Mouse (Mus musculus) erythroblast, embryonic 14.5 days (primary cell): ENCODE results near the gene Plk4.

Source experiments
- GATA1 ChIP-seq: IDR thresholded peaks from 2 replicates; pipeline ENCODE4 v1.6.1; 2012; ENCODE audit warnings: low read length, inconsistent platforms, mixed read lengths
- TAL1 ChIP-seq: IDR thresholded peaks from 3 replicates; pipeline ENCODE4 v1.6.1; 2012; ENCODE audit warnings: low read length, inconsistent platforms, mixed read lengths

DNA sequence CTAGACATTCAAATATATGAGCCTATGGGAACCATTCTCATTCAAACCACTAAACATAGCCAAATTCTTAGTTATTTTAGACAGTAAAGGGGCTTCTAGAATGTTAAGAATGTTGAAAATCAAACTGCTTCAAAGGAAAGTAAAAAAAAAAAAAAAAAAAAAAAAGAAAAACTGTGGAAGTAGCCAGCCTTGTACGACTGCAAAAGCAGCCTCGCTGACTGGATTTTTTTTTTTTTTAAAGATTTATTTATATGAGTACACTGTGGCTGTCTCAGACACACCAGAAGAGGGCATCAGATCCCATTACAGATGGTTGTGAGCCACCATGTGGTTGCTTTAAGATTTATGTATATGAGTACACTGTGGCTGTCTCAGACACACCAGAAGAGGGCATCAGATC lies 6.0 kb upstream of the Plk4 start:
- TF ChIP-seq GATA1 (no peak), TAL1 (no peak)
